Mouse (Mus musculus) B cell, adult 2 months (primary cell): Measurements from ENCODE around the gene Olfr71.

Source experiments
- DNase-seq, 2 experiments: peaks; one replicate each; pipeline ENCODE4 v3.0.0; 2022

Gene Olfr71

GRCm38 (mm10) chr4:43655656-43656338 is 54.3 kb downstream of the Olfr71 start:
- no peak for DNase-seq
